Mouse (Mus musculus) heart, postnatal 0 days (tissue): ENCODE measurements around the gene Atxn7.

Experiments used
- CTCF ChIP-seq: IDR thresholded peaks from 2 replicates; pipeline ENCODE4 v1.5.1; 2016; ENCODE audit warnings: antibody characterized with exemption, control low read depth, low read depth
- EP300 ChIP-seq: IDR thresholded peaks from 2 replicates; pipeline ENCODE4 v1.6.1; 2016; ENCODE audit warnings: antibody characterized with exemption, low read depth

DNA sequence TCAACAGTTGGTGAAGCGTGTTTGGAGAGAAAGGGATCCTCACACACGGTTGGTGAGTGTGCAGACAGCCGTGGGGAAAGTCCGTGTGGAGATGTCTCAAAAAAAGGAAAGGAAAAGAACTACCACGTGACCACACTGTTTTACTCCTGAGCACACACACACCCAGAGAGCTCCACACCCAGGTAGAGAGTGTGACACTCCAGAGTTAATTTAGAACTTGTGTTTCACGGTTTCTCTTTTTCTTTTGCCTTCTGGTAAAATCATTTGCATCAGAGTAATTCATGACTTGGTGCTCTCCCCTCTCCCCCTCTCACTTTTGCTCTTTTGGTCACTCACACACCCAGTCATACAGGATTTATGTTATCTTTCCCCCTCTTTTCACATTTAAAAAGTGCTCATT, 105.0 kb downstream of the Atxn7 start:
- no peak for TF ChIP-seq CTCF
- TF ChIP-seq EP300 = no peak
